Mouse (Mus musculus) thymus, adult 2 months (tissue): ENCODE data around the gene Bicra. TPM values are rescaled to one million over a fixed set of nuclear protein-coding genes. Genes with fewer than 3 reads are reported as not detected.

Experiments used
- DNase-seq: peaks from one replicate; pipeline ENCODE4 v3.0.0; 2021
- H3K27ac ChIP-seq: fragments of 200-500 bp; 2 replicates; pipeline ENCODE4 v1.5.1; 2012; ENCODE audit warnings: low read length, control low read depth; ENCODE audit not compliant: control insufficient read depth, insufficient read depth
- H3K27me3 ChIP-seq: fragments of 200-500 bp; 2 replicates; pipeline ENCODE4 v1.6.1; 2012; ENCODE audit warnings: mild to moderate bottlenecking, low read length, moderate library complexity, mixed read lengths; ENCODE audit not compliant: control insufficient read depth, insufficient read depth
- H3K36me3 ChIP-seq: fragments of 200-500 bp; 2 replicates; pipeline ENCODE4 v1.6.1; 2012; ENCODE audit warnings: mild to moderate bottlenecking, low read length, moderate library complexity; ENCODE audit not compliant: control insufficient read depth, insufficient read depth
- H3K4me1 ChIP-seq: fragments of 200-500 bp; replicated peaks from 2 replicates; pipeline ENCODE4 v1.6.1; 2012; ENCODE audit warnings: low read length; ENCODE audit not compliant: control insufficient read depth, insufficient read depth
- H3K4me3 ChIP-seq: fragments of 200-500 bp; 2 replicates; pipeline ENCODE4 v1.5.1; 2012; ENCODE audit warnings: mild to moderate bottlenecking, low read length, control low read depth, moderate library complexity; ENCODE audit not compliant: control insufficient read depth, insufficient read depth
- CTCF ChIP-seq: fragments of 200-500 bp; IDR thresholded peaks from 2 replicates; pipeline ENCODE4 v1.5.1; 2012; ENCODE audit warnings: mild to moderate bottlenecking, control low read depth, low read length, moderate library complexity, borderline replicate concordance; ENCODE audit not compliant: control insufficient read depth, poor library complexity, insufficient read depth; ENCODE audit errors: extremely low read depth
- POLR2A ChIP-seq: fragments of 200-500 bp; IDR thresholded peaks from 2 replicates; pipeline ENCODE4 v1.6.1; 2012; ENCODE audit warnings: mild to moderate bottlenecking, low read length, control low read depth, moderate library complexity; ENCODE audit not compliant: control insufficient read depth, poor library complexity, insufficient read depth; ENCODE audit errors: extremely low read depth
- WGBS: fragments of 180-500 bp; shearing (Covaris S2); methylation state at CpG from one replicate; pipeline ENCODE4 v1.1.7; 2018; 5-methylcytosine and 5-hydroxymethylcytosine counted together
- polyA plus RNA-seq: library from polyadenylated mRNA; depleted of rRNA; stranded (reverse); fragments of >200 nt; gene quantifications from 2 replicates; pipeline ENCODE4 v1.2.3, GENCODE M21; 2012

Bicra gene
- polyA plus RNA-seq, 1 experiment: 57.0 TPM

DNA sequence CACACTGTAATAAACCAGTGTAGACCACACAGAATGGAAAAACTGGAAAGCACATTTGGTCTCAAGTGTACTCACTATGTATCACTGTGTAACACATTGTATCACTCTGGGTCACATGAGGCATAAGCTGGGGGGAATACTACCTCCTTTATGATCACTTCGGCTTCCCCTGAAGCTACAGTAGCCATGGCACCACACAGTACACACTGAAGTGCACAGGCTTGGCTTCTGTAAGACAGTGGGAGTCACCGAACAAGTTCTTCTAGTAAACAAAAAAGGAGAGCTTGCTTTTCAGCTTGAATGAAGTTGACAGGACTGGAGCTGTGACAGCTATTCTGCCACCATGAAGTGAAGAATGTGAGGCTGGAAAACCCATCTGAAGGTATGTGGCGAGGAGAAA, 42.7 kb downstream of the Bicra start:
- Histone ChIP-seq H3K27ac (no peak overlapping the region), H3K27me3 (no peaks in the 10 kb centered on the region), H3K36me3 (no peaks in the 10 kb centered on the region), H3K4me1 (peaks cover 38% of the 10 kb centered on the region), H3K4me3 (no peak overlapping the region)
- WGBS: 95% methylated on average over 3 of the region's 3 CpGs
- TF ChIP-seq POLR2A: no peak
- no peak for TF ChIP-seq CTCF
- no peak for DNase-seq

DNA sequence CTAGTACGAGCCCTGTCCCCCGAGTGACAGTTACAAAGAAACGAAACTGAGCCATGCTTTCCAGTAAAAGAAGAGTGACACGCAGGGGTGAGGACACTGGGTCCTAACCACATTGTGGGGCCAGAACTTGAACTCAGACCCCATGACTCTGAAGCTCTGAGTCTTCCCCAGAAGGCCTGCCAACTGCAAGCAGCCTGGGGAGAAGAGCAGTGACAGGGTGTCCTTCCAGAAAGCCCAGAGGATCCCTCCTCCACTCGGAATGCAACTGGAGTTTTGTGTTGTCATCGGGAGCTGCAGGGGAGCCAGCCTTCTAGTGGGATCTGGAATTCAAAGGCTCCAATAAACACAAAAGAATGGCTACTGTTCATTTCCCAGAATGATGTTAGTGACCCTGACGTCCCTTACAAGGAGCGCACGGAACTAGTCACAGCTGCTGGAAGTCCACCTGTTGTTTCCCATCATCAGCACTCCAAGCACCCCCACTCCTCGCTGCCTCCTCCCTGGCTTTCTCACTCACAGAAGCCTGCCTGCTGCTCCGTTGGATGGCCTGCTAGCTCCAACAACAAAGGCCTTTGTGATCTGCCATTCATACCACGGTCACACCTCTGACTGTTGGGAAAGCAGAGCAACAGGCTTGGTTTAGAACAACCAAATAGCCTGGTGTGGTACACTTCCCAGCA, 43.4 kb downstream of the Bicra start:
- no peak for DNase-seq
- H3K27ac ChIP-seq: no peak overlapping the region
- H3K4me3 ChIP-seq: no peak overlapping the region
- H3K27me3 ChIP-seq: no peaks in the 10 kb centered on the region
- H3K36me3 ChIP-seq: no peaks in the 10 kb centered on the region
- H3K4me1 ChIP-seq: peaks cover 38% of the 10 kb centered on the region
- 95% methylated on average over 12 of the region's 12 CpGs for WGBS
- no peak for TF ChIP-seq POLR2A
- no peak for TF ChIP-seq CTCF

DNA sequence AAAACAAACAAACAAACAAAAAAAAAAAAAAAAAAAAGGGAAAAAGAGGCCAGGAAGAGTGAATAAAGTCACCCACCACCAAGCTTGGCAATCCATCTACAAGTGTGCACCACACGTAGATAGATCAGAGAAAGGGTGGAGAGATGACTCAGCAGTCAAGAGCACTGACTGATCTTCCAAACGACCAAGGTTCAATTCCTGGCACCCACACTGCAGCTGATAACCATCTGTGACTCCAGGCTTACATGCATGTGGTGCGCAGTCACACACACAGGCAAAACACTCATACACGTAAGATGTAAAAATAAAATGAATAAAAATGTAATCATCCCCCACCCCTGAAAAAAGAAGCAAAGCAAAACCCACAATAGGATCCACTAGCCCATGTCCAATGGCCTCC, 44.7 kb downstream of the Bicra start:
- H3K4me1 ChIP-seq: peaks cover 38% of the 10 kb centered on the region
- H3K27ac ChIP-seq: no peak overlapping the region
- H3K36me3 ChIP-seq: no peaks in the 10 kb centered on the region
- WGBS: 49% methylated on average over 4 of the region's 4 CpGs
- DNase-seq: no peak
- H3K27me3 ChIP-seq: no peaks in the 10 kb centered on the region
- no peak overlapping the region for H3K4me3 ChIP-seq
- no peak for TF ChIP-seq POLR2A
- TF ChIP-seq CTCF: no peak

- 7% methylated on average over 5 of the region's 5 CpGs for WGBS
These were observed 45.5 kb downstream of the Bicra start for GRCm38 (mm10) chr7:16002171-16002570.

DNA sequence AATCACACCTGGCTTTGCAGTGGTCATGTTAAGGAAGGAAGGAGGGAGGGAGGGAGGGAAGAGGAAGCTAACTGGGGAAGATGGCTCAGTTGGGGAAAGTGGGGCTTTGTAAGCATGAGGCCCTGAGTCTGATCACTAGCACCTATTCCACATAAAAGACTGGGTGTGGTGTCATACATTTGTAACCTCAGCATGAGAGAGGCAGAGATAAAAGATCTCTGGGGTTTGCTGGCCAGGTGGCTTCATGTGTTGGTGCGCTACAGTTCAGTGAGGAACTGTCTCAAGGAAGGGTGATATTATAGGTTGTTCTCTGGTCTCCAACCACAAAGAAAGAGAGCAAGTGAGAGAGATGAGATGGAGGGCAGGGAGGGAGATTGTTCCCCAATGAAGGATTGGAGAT, 46.0 kb downstream of the Bicra start:
- WGBS: 3% methylated on average over 1 of the region's 1 CpGs
- peak; percentile 31 for DNase-seq
- H3K4me3 ChIP-seq: no peak overlapping the region
- peak overlapping the region; percentile 32; the same call in 1 of the 2 replicates for H3K27ac ChIP-seq
- TF ChIP-seq POLR2A (no peak), CTCF (no peak)
- H3K27me3 ChIP-seq: no peaks in the 10 kb centered on the region
- H3K36me3 ChIP-seq: peaks cover 3% of the 10 kb centered on the region
- peaks cover 34% of the 10 kb centered on the region for H3K4me1 ChIP-seq

More at GRCm38 (mm10) chr7:16002171-16002570, 45.5 kb downstream of the Bicra start:
- Histone ChIP-seq H3K4me3 (no peak overlapping the region), H3K4me1 (peaks cover 34% of the 10 kb centered on the region), H3K36me3 (no peaks in the 10 kb centered on the region), H3K27ac (peak overlapping the region; percentile 32; the same call in 1 of the 2 replicates), H3K27me3 (no peaks in the 10 kb centered on the region)
- TF ChIP-seq POLR2A: no peak
- TF ChIP-seq CTCF: no peak
- no peak for DNase-seq

DNA sequence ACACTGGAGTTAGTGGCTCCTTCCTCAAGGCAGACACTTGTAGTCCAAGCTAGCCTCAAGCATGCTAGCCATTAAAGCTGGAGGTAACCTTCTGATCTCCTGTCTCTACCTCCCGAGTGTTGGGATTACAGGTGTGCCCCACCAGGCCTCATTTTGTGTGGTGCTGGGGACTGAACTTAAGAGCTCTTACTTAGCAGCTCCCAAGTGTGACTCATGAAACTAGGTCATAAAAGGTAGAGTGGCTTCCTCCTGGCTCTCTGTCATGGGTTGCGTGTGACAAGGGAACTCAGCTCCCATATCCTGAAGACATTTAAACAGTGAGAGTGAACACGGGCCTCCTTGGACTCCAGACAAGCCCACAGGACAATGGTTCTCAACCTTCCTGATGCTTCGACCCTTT, 53.9 kb downstream of the Bicra start:
- peaks cover 21% of the 10 kb centered on the region for H3K36me3 ChIP-seq
- no peaks in the 10 kb centered on the region for H3K27me3 ChIP-seq
- TF ChIP-seq CTCF (no peak), POLR2A (no peak)
- no peak overlapping the region for H3K4me3 ChIP-seq
- no peak overlapping the region for H3K27ac ChIP-seq
- 93% methylated on average over 4 of the region's 4 CpGs for WGBS
- DNase-seq: no peak
- no peaks in the 10 kb centered on the region for H3K4me1 ChIP-seq
